Mouse (Mus musculus) urinary bladder, postnatal 14 days (tissue): ENCODE measurements around the gene Pwp2.
"Not testable (repeated sequence)": the region's sequence is repeated elsewhere in the genome, so short reads cannot be mapped to it uniquely, and the experiment has no call there.

Experiments
- DNase-seq: peaks from one replicate; pipeline ENCODE4 v3.0.0; 2021; ENCODE audit warnings: low spot score

The Pwp2 gene

GRCm38 (mm10) chr10:78140251-78140600, 44.7 kb downstream of the Pwp2 start:
- no peak for DNase-seq

DNA sequence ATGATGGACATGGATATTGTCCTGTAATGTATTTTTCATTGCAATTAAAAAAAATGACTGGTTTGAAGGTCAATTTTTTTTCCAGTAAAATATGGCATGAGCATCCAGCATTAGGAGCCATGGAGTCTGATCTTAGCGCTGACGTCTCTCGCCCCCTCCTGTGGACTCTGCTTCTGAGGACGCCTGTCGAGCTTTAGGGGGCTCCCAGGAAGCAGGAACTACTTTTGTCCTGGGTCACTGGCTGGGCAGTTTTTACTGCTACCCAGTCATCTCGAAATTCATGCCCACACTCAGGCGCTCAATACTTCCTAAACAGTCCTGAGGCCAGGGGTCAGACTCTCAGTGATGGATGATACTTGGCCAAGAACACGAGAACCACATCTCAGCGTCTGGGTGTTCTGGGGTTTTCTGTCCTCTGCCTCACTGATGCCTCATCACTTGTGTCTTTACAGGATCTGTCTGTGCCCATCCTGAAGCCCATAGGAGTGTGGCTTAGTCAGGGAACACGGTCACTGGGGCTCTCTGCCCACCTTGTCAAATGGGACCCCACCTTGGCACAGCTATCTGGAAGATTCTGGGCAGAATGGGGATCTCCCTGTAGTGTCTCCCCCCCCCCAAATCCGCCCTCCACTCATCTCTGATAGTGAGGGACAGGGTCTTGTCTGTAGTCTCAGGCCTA, 45.2 kb downstream of the Pwp2 start:
- DNase-seq, result no peak

DNA sequence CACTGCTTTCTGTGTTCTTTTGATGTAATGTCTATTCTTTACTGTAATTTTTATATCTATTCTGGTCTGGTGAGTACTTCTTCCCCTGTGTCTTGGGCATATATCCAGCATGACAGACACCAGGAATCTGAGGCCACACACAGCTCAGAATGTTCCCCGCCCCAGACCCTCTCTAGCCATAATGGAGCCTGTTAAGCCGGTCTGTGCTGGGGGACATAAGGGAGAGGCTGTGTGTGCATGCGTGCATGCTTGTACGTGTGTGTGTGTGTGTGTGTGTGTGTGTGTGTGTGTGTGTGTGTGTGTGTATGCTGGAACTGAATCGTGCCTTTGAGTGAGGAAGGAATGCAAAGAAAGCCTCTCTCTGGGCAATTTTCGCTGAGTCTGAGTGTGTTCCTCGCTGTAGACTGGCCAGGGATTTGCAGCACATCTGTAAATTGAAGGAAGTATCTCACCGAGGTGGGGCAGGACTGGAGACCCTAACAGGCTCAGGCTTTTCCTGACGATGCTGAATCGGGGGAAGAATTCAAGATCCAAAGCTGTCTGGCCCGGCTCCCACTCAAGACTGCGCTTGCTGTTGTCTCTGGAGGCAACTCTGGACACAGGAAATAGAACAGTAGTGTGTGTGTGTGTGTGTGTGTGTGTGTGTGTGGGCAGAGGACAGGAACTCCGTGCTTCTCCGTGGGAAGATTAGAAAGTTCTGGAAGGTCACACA, 46.0 kb downstream of the Pwp2 start:
- DNase-seq, result peak; percentile 69

- DNase-seq, result no peak
These were observed 47.8 kb downstream of the Pwp2 start for GRCm38 (mm10) chr10:78137191-78137590.

GRCm38 (mm10) chr10:78135947-78136346, 49.0 kb downstream of the Pwp2 start:
- no peak for DNase-seq

DNA sequence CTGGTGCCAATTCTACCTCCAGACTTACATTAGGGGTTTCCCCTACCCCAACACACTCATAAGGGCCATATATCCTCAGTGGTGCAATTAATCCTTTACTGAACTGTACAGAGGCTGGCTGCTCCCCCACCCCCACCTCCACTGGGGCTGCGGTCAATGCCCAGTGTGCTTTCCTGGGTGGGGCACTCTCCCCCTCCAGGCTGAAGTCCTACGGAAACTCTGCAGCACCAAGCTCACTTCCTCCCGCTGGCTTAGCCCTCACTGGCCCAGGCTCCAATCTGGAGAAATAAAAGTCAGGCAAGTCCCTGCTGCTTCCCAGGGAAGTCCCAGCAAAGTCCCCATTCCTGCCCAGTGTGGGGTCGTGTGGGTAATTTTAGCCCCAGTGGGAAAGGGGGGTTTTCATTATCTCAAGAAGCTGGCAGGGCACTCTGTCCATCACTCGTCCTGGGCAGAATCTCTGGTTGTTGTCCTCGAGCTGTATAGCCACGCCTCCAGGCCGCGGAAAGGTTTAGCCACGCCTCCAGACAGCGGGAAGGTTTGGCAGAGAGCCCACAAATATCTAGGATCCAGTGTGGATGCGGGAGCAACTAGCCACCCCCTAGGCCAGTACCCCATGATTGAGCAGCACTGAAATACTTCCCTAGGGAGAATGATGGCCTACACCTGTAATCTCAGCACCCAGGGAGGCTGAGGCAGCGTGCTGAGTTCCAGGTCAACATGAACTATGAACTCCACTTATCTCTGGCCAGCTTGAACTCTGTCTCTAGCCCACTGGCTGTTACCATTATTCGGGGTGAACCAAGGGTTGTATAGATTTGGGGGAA, 49.8 kb downstream of the Pwp2 start:
- no peak for DNase-seq

GRCm38 (mm10) chr10:78134400-78134799, 50.5 kb downstream of the Pwp2 start:
- DNase-seq, result no peak

- no peak for DNase-seq
These were observed 55.0 kb downstream of the Pwp2 start for GRCm38 (mm10) chr10:78129998-78130397.

DNA sequence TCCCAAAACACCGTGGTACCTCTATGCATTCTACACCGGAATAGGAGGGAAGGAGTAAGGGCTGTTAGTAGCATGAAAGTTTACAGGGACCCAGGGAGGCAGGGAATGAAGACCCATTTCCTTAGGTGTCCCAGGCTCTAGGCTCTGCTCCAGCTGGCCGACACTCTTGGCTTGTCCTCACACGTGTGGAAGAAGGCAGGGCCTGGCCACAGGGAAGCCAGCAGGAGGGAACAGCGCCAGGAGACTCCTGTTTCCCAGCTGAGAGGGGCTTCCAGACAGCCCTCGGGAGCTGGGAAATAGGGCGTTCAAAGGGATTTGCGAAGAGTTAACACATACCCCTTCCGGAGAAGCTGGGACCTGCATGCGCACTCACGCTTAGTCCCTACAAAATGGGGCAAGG, 55.5 kb downstream of the Pwp2 start:
- DNase-seq, result peak; percentile 53

- DNase-seq, result no peak
These were observed 56.3 kb downstream of the Pwp2 start for GRCm38 (mm10) chr10:78128647-78129046.

- DNase-seq, result no peak
These were observed 57.0 kb downstream of the Pwp2 start for GRCm38 (mm10) chr10:78127931-78128330.

DNA sequence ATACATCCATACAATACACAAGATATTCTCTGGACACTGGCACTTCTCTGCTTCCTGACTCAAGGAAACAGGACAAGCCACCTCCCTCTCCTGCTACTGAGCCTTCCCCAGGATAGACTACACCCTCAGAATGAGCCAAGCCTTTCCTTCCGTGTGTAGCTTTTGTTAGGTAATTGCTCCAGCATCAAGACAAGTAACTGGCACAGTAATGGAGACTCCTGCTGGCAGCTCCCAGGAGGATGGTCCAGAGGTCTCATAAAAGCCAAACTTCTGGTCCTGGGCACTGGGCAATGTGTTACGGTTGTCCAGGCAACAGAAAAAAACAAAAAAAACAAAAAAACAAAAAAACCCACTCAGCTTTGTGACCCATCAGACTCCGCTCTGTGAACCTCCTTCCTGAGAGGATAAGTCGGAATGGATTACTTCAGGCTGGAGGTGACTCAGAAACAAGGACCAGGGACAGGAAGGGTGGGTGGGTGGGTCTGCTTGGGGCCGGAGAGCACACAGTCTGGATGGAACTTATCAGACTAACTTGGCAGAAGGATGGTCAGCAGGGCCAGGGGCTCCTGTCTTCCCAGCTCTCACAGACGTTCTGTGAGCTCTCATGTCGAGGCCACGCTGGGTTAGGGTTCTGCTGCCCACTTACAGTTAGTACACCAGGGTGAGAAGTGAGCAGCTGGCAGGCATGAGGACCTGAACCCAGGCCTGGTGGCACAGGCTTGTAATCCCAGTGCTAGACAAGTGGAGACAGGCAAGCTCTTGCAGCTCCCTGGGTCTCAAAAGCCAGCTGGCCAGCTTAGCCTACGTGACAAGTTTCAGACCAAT, 57.7 kb downstream of the Pwp2 start:
- no peak for DNase-seq

DNA sequence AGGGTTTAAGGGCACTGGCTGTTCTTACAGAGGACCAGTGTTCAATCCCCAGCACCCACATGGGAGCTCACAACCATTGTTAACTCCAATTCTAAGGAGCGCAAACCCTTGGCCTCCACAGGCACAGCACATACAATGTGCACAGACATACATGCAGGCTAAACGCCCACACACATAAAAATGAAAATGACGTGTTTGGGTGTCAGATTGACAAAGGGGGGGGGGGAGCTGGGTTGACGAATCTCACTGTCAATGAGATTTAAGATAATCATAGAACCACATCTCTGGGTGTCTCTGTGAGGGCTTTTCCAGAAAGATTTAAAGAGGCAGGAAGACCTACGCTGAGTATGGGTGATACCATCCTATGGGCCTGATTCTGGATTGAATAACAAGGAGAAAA, 58.6 kb downstream of the Pwp2 start:
- no peak for DNase-seq

DNA sequence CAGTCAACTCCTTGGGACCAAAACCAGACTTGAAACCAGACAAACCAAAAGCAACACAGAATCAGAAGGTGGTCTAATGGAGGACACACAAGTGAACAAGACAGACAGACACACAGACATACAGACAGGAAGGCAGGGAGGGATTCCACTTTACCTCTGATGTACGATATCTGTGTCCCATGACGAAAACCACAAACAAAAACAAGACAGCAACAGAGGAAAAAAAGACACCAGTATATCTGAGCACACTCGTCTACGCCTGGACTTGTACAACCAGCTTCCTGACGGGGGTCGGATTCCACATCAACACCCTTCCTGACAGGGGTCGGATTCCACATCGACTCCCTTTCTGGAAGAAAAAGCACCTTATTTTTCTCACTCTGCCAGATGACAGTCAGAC, 59.9 kb downstream of the Pwp2 start:
- not testable (repeated sequence) for DNase-seq

DNA sequence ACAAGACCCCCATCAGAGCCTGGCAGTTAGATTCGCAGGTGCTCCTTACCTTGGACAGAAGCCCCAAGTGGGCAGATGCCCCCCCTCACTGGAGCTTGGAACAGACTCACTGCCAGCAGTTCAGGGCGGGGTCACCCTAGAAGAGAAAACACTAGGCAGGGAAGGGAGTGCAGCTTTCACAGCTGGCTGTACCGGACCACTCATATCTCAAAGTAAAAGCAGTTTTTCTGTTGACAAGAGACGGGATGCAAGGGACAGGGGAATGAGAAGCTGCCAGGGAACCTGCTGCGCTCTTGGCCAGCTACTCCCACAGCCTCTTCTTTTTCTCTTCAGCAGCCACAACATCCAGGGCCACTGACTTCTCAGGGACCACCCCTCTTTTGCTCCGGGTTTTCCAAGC, 60.8 kb downstream of the Pwp2 start:
- peak; percentile 31 for DNase-seq
